Mouse (Mus musculus): Measurements from ENCODE around the gene Eci3.
A peak's percentile ranks its signal among the peaks of the same experiment; 100 is the strongest.
"Not testable (repeated sequence)": the region's sequence is repeated elsewhere in the genome, so short reads cannot be mapped to it uniquely, and the experiment has no call there.

Eci3 gene

DNA sequence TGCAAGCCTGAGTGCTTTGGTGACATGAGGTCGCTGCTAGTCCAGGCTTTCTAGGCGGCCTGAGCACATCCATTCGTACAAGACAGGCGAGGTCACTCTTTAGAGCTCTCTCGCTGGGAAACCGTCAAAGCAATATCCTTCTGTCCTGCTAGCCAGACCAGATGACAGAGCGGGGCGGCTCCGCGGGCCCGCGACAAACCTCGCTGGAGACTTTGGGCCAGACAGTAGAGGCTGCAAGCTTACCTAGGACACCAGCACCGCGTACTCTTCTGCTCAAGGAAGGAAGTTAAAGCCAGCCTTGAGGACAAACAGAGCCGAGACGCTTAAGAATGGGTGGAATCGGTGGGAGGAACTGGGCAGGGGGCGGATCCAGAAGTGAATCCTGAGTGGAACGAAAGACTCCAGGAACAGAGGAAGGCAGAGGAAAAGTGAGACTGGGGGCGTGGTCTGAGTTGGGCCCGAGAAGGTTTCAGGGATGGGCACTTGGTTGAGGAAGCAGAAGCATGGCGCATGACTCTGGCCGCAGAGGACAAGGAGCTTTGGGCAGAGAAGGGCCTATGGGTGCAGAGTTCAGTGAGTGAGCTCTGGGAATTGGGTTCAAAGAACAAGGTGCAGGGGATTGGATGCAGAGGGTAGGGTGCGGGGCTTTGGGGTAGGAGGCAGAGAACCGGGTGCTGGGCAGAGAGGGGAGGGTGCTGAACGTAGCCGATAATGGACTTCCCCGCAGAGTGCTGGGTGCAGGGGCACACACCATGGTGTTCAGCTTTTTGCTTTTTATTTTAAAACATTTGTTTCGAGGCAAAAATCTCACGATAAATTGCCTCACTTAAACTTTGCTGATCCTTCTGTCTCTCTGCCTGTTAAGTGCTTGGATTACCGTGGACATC, at the start of gene Eci3:
TSS of gene Eci3 (minus strand) at position 300 of the 887 bp plus-strand sequence.
- DNase-seq (ENCODE audit: inconsistent ontology term): peak; percentile 54

DNA sequence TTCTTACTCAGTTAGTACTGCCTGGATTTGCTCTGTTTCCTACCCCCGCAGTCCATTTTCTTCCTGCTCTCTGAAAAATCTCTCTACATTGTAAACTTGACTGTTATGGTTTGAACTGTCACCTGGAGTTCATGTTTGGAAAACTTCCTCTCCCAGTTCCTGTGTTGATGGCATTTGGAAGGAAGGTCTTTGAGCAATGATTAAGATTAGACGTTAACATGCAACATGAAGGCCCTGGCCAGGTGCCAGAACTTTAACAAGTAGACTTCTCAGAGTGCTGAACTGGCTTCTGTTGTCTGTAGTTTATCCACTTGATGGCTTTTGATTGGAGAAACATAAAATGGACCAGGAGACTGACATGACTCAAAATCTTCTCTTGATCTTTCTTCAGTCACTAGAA, 32.3 kb upstream of the Eci3 start:
- no peak for DNase-seq (ENCODE audit: inconsistent ontology term)

DNA sequence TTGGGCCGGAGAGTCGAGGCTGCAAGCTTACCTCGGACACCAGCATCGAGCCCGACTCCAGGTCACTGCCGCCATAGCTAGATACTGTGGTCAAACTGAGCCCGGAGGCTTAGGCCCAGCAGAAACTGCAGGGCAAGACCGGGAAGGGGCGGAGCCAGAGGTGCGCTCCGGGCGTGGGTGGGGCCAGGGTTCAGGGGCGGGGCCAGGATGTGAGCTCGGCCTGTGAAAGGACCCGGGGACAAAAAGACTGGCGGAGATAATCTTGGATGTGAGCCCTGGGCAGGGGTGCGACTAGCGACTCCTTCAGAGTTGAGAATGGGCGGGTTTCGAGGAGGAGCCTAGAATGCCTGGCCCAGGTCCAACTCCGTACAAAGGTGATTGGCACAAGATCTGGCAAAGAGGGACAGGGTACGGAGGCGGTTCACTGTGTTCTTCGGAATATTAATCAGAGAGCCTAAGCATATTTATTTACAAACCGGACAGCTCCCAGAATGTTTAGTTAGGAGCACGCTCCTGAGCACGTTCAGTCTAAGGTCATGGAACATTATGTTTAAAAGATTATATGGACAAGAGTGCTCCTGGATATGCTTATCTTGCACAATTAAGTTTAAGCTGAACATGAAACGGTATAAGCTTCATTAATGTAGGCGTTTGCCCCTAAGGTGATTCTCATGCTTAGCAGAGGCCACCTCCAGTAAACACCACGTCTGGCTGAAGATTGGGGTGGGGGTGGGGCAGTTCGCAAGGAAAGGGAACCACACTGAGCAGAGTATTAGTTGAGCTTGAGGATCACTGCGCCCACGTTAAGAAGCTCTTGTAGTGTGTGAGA, 30.6 kb upstream of the Eci3 start:
- DNase-seq (ENCODE audit: inconsistent ontology term): peak; percentile 98

DNA sequence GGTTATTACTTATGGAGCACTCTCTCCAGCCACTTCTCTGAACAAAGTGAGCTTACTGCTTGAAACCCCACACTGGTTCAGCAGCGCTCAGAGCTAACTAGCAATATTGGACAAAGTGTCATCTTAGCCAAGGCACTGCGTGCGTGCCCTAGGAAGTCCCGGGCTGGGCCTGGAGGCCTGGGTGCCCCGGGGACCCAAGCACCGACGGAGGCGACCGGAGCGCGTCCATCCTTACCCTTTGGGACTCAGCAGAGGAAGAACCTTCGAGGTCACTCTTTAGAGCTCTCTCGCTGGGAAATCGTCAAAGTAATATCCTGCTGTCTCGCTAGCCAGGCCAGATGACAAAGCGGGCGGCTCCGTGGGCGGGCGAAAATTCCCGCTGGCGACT, 30.0 kb upstream of the Eci3 start:
- DNase-seq (ENCODE audit: inconsistent ontology term): no peak

DNA sequence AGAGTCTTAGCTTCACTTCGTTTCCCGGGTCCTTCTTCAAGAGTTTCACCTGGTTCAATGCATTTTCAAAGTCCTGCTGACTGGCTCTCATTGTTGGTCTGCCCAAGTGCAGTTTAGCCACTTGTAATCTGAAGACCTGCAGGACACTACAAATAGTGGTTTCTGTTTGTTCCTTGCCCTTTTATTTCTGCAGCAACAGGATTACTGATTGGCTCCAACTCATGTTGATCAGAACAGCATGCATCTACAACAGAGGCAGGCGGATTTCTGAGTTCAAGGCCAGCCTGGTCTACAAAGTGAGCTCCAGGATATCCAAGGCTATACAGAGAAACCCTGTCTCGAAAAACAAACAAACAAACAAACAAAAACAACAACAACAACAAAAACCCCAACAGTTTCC, 29.5 kb upstream of the Eci3 start:
- DNase-seq (ENCODE audit: inconsistent ontology term): no peak

DNA sequence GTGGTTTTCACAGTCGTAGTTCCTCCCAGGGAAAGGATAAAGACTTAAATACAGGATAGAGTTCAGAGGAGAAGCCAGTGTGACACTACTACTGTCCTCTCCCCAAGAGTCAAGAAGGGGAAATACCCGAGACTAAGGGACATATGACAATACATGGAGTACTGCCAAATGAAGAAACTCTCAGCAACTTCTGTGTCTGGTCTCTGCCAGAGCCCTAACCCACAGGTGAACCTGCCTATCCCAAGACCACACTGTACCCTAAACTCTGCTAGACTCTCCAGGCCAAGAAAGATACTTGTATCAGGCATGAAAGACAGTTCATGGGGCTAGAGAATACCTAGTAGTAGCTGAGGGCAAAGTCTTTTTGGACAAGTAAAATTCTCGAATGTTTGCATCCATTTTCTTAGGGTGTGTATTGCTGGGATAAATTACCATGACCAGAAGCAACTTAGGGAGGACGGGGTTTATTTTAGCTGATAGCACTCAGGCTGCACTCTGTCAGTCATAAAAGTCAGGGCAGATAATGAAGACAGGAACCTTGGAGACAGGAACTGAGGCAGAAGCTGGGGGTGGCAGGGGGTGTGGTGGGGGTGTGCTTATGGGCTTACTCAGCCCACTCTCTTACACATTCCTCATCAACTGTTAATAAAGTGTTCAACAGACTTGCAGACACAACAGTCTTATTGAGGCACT, 28.1 kb upstream of the Eci3 start:
- DNase-seq (ENCODE audit: inconsistent ontology term): no peak

DNA sequence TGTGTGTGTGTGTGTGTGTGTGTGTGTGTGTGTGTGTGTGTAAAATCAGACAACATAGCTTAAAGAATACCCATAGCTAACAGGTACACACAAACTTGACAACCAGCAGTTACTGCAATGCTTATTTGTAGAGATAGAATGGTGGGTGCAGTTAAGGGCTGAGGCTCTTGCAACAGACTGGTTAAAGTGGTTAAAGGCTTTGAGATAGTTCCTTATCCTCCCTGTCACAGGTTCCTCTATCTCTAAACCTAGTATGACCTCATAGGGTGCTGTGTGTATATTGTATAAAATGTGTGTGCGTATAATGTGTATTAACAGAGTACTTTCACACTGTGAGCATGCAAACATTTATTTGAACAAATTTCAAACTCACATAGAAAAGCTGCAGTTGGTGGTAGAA, 19.9 kb upstream of the Eci3 start:
- not testable (repeated sequence) for DNase-seq (ENCODE audit: inconsistent ontology term)

DNA sequence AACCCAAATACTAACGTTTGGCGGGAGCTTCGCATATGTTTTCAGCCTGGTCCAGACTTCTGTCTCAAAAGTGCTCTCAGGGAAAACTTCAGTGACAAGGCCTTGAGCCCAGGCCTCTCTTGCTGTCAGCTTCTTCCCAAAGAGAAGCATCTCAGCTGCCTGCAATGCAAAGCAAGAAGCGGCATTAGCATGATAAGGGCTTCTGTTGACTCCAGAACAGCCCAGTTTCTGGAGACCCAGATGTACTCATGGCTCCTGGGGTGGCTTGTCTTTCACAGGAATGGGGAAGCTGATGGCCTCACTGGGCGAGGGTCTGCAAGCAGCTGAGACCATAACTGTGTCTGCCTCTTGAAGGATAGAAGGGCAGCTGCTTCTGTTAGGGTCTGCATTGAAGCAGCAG, 15.0 kb upstream of the Eci3 start:
- not testable (repeated sequence) for DNase-seq (ENCODE audit: inconsistent ontology term)

DNA sequence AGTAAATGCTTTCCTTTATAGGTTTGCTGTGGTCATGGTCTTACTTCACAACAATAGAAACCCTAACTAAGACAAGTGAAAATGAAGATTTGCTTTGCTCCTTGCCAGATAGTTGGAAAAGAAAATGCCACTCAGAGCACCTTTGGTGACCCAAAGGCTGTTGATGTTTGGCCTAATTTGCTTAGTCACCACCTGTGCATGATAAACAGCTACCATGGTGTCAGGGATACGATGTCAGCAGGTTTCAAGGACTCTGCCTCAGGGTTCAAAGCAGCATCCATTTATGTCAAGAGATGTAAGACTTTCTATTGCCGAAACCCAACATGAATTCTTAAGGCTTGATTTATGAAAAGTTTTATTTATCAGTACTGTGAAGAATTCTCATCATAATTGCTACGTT, 13.8 kb upstream of the Eci3 start:
- DNase-seq (ENCODE audit: inconsistent ontology term): no peak

DNA sequence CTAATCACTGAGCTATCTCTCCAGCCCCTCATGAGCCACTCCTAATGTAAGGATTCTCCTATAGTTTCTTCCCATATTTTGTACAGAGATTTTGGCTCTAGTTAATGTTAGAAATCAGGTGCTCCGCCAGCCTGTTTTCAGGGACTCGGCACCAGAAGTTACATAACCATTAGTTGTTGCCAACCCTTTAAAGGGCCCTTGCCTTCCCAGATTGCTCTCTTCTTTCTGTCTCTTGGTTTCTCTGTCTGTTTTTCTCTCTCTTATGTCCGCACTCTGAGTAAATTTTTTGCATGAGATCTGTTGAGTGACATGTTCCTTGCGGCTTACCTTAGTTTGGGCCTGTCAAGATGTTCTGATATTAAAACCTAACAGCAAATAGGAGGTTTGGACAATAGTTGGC, 12.5 kb upstream of the Eci3 start:
- no peak for DNase-seq (ENCODE audit: inconsistent ontology term)

DNA sequence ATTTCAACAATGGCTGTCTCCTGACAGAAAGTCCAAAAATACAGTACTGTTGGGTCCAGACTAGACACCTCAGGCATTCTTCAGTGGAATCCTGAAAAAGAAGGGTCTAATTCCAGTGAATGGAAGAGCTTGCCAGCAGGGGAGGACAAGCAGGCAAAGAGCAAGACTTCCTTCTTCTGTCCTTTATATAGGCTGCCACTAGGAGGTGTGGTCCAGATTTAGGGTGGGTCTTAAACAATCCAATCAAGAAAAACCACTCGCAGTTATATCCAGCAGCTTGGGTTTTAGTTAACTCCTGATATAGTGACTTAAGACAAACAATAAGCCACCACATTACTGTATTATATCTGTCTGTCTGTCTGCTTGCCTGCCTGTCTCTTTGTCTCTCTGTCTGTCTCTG, 10.2 kb upstream of the Eci3 start:
- DNase-seq (ENCODE audit: inconsistent ontology term): no peak

DNA sequence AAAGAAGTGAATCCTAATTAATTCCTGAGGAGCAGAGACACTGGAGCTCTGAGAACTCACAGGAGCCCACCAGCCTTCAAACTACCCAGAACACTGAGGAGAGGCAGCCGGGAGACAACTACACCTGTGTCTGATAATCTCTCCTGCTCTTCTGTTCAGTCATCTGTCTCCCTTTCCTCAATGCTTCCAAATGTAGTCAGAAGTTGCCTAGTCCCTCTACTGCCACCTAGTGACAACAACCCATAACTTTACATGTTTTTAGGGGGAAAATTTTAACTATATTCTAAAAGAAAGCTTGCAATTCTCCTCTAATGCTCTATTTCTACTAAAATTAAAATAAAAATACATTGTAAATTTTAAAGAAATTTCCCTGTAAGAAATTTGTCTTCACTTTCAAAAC, 9.5 kb upstream of the Eci3 start:
- DNase-seq (ENCODE audit: inconsistent ontology term): peak; percentile 17

DNA sequence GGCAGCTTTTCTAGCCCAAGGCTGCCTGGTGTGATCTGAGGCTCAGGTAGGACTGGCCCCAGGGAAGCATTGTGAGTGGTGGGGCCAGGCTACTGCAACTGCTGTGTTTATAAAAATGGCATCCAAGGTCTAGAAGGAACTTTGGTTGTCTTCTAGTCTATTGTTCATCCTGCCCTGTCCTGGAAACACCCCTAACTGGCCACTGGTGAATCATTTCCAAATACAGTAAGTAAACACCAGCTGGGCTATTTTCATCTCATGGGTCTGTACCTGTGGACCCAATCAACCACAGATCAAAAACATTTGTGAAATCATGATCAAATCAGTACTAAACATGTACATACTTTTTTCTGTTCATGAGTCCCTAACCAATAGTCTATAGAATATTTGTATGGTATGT, 8.8 kb upstream of the Eci3 start:
- DNase-seq (ENCODE audit: inconsistent ontology term): not testable (repeated sequence)

DNA sequence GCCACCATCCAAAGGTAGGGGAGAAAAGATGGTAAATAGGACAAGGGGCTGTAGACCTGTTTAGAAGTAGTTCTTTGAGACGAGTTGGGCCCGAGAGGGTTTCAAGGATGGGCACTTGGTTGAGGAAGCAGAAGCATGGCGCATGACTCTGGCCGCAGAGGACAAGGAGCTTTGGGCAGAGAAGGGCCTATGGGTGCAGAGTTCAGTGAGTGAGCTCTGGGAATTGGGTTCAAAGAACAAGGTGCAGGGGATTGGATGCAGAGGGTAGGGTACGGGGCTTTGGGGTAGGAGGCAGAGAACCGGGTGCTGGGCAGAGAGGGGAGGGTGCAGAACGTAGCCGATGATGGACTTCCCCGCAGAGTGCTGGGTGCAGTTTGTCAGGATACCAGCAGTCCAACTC, 2.0 kb upstream of the Eci3 start:
- not testable (repeated sequence) for DNase-seq (ENCODE audit: inconsistent ontology term)

DNA sequence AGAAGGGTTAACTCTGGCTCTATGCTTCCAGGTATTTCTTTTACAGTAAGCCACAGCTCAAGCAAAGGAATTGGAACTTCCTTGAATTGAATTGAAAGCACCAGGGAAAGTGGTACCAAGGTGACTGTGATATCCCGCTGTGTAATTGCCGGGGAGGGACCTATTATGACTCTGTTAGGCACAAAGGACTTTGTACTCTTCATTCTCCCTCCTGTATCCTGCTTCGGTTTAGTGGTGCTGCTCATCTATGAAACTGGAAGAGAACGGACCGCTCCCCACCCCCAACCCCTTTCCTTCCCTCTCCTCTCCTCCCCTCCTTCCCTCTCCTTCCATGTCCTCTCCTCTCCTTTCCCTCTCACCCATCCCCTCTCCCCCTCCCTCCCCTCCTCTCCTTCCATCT, 1.3 kb upstream of the Eci3 start:
- no peak for DNase-seq (ENCODE audit: inconsistent ontology term)

DNA sequence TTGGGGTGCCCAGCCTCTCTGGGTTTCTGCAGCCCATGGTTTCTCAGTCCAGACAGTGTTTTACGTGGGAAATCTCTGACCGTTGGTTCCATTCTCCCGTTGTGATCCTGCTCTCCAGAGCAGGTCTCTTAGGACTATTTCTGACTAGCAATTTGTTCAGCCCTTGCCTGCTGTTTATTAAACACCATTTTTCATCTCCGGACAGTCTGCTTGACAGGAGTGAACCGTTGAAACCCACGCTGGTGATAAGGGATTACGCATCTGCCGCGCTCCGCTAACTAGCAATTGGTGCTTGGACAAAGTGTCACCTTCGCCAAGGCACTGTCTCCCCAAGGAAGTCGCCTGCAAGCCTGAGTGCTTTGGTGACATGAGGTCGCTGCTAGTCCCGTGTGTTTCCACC, 809 bp upstream of the Eci3 start:
- DNase-seq (ENCODE audit: inconsistent ontology term): no peak

DNA sequence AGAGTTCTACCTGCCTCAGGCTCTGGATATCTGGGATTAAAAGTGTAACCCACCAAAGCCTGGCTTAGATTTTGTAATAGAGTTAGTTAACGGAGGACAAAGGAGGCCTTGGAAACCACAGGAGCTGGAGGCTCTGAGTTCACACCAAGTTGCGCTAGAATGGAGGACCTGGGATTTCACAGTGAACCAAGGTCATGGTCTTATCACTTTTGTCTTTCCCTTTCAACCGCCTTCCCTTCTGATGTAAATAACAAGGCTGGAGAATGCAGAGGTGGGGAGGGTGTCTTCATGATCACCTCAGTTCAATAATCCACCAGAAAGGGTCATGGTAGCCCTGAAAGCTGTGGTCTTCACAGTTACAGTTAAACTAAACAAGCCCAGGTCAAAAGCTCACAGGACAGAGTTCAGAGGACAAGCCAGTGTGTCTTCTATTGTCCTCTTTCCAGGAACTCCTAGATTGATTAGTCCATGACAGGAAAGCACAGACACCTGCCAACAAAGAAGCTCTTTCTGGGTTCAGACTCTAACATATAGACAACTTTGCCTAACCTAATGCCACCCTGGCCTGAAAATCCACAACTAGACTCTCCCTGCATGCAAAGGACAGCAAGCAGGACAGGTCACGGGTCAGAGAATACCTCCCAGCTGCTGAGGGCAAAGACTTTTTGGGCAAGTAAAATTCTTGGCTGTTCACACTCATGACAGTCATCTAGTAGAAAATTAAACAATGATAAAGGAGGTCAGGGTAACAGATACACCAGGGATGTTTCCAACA, 2.4 kb downstream of the Eci3 start:
- DNase-seq (ENCODE audit: inconsistent ontology term): no peak

DNA sequence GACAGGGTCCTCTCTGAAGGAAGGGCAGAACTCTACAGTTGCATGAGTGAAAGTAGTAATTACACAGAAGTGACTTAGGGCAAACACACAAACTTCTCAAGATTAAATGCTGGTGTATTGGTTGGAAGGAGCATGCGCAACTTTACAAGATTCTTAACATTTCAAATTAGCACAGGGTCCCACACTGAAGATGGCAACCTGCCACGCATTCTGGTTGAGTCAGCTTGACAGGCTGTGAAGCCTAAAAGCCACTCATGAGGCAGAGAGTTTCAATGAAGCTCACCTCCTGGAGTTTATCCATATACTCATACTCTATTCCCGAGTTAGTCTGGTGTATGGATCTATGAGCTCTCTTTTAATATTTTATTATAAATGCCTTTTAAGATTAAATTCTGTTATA, 5.5 kb downstream of the Eci3 start:
- DNase-seq (ENCODE audit: inconsistent ontology term): not testable (repeated sequence)

DNA sequence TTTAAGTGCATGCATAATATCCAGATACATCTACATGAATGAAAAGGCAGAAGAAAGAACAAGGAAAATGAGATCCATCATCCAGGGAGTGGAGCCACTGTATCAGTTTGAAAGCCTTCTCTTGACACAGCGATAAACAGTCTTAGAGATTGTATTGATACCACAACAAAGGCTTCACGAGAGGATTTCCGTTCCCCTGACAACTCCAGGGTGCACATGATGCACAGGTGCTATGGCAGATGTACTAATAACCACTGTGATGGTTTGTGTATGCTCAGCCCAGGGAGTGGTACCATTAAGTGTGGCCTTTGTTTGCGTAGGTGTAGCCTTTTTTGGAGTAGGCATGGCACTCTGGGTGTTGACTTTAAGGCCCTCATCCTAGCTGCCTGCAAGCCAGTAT, 6.7 kb downstream of the Eci3 start:
- DNase-seq (ENCODE audit: inconsistent ontology term): no peak

DNA sequence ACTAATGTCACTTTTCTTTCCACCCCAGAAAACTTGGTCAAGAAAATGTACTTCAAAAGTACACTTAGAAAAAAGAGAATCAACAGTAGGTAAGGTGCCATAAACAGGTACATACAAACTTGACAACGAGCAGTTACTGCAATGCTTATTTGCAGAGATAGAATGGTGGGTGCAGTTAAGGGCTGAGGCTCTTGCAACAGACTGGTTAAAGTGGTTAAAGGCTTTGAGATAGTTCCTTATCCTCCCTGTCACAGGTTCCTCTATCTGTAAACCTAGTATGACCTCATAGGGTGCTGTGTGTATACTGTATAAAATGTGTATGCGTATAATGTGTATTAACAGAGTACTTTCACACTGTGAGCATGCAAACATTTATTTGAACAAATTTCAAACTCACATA, 12.2 kb downstream of the Eci3 start:
- DNase-seq (ENCODE audit: inconsistent ontology term): not testable (repeated sequence)

DNA sequence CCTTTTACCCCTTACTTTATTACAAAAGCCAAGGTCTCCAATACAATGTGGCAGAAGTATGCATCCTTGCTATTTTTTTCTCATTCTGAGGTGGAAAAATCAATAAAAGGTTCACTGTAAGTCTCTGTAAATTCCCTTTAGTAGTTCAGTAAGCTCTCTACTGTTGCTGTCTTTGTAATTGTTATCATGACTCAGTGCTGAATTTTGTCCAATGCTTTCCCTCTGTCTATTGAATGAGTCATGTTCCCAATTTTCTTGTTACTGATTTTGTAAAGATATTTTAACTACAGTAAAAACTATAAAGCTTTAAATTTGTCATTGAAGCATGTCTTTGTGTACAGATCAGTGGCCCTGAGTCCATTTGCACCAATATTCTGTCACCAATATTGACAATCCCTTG, 21.2 kb downstream of the Eci3 start:
- peak; percentile 52 for DNase-seq (ENCODE audit: inconsistent ontology term)
